Mouse (Mus musculus): Measurements from ENCODE around the gene 4930572O03Rik. TPM values are rescaled to one million over a fixed set of nuclear protein-coding genes. Genes with fewer than 3 reads are reported as not detected.

The 4930572O03Rik gene
- not detected in 2 replicates for polyA plus RNA-seq (2015; fragmentation: Nextera tagmentation; extraction: Ambion mirVana)

DNA sequence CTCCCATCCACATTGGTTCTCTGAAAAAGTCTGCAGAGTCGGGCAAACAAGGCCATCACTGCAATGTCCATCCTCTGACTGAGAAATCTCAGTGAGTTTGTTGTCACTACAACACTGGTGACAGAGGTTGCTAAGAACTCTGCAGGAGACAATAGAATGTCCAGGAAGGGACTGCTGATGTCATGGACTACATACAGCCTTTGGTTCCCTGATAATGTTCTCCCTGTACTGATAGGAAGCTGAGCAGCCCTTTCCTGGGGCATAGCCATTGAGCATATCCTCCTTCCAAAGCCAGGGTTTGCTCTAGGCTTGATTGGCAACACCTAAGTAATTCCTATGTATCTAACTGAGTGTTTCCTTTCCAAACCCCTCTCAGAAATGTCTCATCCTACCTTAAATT is at the start of gene 4930572O03Rik:
TSS of gene 4930572O03Rik (minus strand) at position 101 of the 400 bp plus-strand sequence.

DNA sequence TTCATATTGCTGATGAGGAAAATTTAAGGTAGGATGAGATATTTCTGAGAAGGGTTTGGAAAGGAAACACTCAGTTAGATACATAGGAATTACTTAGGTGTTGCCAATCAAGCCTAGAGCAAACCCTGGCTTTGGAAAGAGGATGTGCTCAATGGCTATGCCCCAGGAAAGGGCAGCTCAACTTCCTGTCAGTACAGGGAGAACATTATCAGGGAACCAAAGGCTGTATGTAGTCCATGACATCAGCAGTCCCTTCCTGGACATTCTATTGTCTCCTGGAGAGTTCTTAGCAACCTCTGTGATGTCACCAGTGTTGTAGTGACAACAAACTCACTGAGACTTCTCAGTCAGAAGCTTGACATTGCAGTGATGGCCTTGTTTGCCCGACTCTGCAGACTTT is 38.1 kb downstream of the 4930572O03Rik start, which contains the start of gene Speer4d:
TSS of gene Speer4d (plus strand) at position 301 of the 400 bp plus-strand sequence.

Other genes starting within 250 kb of the 4930572O03Rik start
- not detected in 2 replicates for gene Gm21149, start 180.5 kb downstream of the 4930572O03Rik start, polyA plus RNA-seq (2015; fragmentation: Nextera tagmentation; extraction: Ambion mirVana)
- gene Gm21190, start 127.8 kb downstream of the 4930572O03Rik start, polyA plus RNA-seq (2015; fragmentation: Nextera tagmentation; extraction: Ambion mirVana): not detected in 2 replicates
- gene Gm21083, start 79.7 kb downstream of the 4930572O03Rik start, polyA plus RNA-seq (2015; fragmentation: Nextera tagmentation; extraction: Ambion mirVana): not detected in 2 replicates
- not detected in 2 replicates for gene Speer4d, start 38.0 kb downstream of the 4930572O03Rik start, polyA plus RNA-seq (2015; fragmentation: Nextera tagmentation; extraction: Ambion mirVana)
- gene Speer4c, start 57.2 kb upstream of the 4930572O03Rik start, polyA plus RNA-seq (2015; fragmentation: Nextera tagmentation; extraction: Ambion mirVana): not detected in 2 replicates